16 mouse cellular contexts compared by ENCODE assay signal in genomic region chr13:108100700-108101099, GRCm38 (mm10).
"Had no signal": no experiment of that assay in that cellular context is flagged by ENCODE, and none has a peak within 500 bp of the region (broad histone marks: within the 10 kb centered on the region; RNA-seq: fewer than 3 reads in every experiment).

No protein-coding gene starts in this region.

- H3K27me3 ChIP-seq: lung, embryonic 15.5 days; midbrain, embryonic 13.5 days; midbrain, embryonic 15.5 days; neural tube, embryonic 12.5 days; stomach, embryonic 15.5 days had no signal

- H3K4me2 ChIP-seq: lung, embryonic 15.5 days; midbrain, embryonic 11.5 days; midbrain, embryonic 13.5 days; midbrain, embryonic 15.5 days; neural tube, embryonic 12.5 days; stomach, embryonic 15.5 days had no signal

- ATAC-seq: lung, postnatal 0 days; midbrain, embryonic 13.5 days; midbrain, embryonic 15.5 days had no signal

- H3K36me3 ChIP-seq: lung, embryonic 15.5 days; midbrain, embryonic 13.5 days; midbrain, embryonic 15.5 days; neural tube, embryonic 12.5 days; stomach, embryonic 15.5 days had no signal

- H3K4me1 ChIP-seq: midbrain, embryonic 13.5 days; midbrain, embryonic 15.5 days; neural tube, embryonic 12.5 days had no signal

- H3K9ac ChIP-seq: lung, embryonic 15.5 days; midbrain, embryonic 13.5 days; midbrain, embryonic 15.5 days; neural tube, embryonic 12.5 days; stomach, embryonic 15.5 days had no signal

- H3K27ac ChIP-seq: lung, embryonic 15.5 days; macrophage; midbrain, embryonic 13.5 days; midbrain, embryonic 15.5 days; neural tube, embryonic 12.5 days; stomach, embryonic 15.5 days; stomach, postnatal 0 days had no signal

- H3K9me3 ChIP-seq: lung, embryonic 15.5 days; midbrain, embryonic 13.5 days; midbrain, embryonic 15.5 days; neural tube, embryonic 12.5 days; stomach, embryonic 15.5 days had no signal

- H3K4me3 ChIP-seq: lung, embryonic 15.5 days; megakaryocyte, embryonic 14.5 days; midbrain, embryonic 13.5 days; midbrain, embryonic 15.5 days; neural tube, embryonic 12.5 days; stomach, embryonic 15.5 days had no signal

- DNase-seq: lung, adult 2 months; lung, postnatal 14 days; lung, postnatal 36 days; right cerebral cortex, postnatal 14 days; thymus, postnatal 14 days; thymus, postnatal 36 days had no signal
